In genomic region chr12:75886946-75887345, GRCm38 (mm10) we compare ENCODE assay signal across 32 mouse cellular contexts.
"Had no signal": no experiment of that assay in that cellular context is flagged by ENCODE, and none has a peak within 500 bp of the region (broad histone marks: within the 10 kb centered on the region; RNA-seq: fewer than 3 reads in every experiment).

No protein-coding gene starts in this region.

- ATAC-seq: liver, embryonic 12.5 days; liver, postnatal 0 days; lung, postnatal 0 days; midbrain, embryonic 13.5 days; midbrain, embryonic 15.5 days; midbrain, embryonic 16.5 days had no signal

- DNase-seq: left cerebral cortex, postnatal 4 days; liver; liver, embryonic 13.5 days; liver, postnatal 0 days; lung, adult 18-20 months; lung, adult 2 months; lung, embryonic 14.5 days; lung, postnatal 10 days; lung, postnatal 14 days; lung, postnatal 36 days; lung, postnatal 4 days; midbrain, embryonic 14.5 days had no signal

- H3K27ac ChIP-seq: limb, embryonic 10.5 days; limb, embryonic 12.5 days; limb, embryonic 13.5 days; limb, embryonic 15.5 days; liver, embryonic 12.5 days; liver, embryonic 13.5 days; liver, embryonic 14.5 days; liver, embryonic 15.5 days; lung, embryonic 15.5 days; macrophage; midbrain, embryonic 10.5 days; midbrain, embryonic 12.5 days; midbrain, embryonic 13.5 days; midbrain, embryonic 15.5 days; neural tube, embryonic 12.5 days had no signal

- H3K27me3 ChIP-seq: limb, embryonic 12.5 days; limb, embryonic 13.5 days; limb, embryonic 15.5 days; liver, embryonic 12.5 days; liver, embryonic 13.5 days; liver, embryonic 15.5 days; lung, embryonic 15.5 days; megakaryocyte, embryonic 14.5 days; midbrain, embryonic 12.5 days; midbrain, embryonic 13.5 days; midbrain, embryonic 15.5 days; neural tube, embryonic 12.5 days had no signal

- H3K4me2 ChIP-seq: limb, embryonic 12.5 days; limb, embryonic 13.5 days; limb, embryonic 15.5 days; liver, embryonic 11.5 days; liver, embryonic 12.5 days; liver, embryonic 13.5 days; liver, embryonic 15.5 days; lung, embryonic 14.5 days; lung, embryonic 15.5 days; midbrain, embryonic 11.5 days; midbrain, embryonic 12.5 days; midbrain, embryonic 13.5 days; midbrain, embryonic 15.5 days; neural tube, embryonic 12.5 days had no signal

- H3K9me3 ChIP-seq: limb, embryonic 10.5 days; limb, embryonic 12.5 days; limb, embryonic 13.5 days; limb, embryonic 15.5 days; liver, embryonic 12.5 days; liver, embryonic 13.5 days; liver, embryonic 15.5 days; lung, embryonic 15.5 days; megakaryocyte, embryonic 14.5 days; midbrain, embryonic 10.5 days; midbrain, embryonic 12.5 days; midbrain, embryonic 13.5 days; midbrain, embryonic 15.5 days; neural tube, embryonic 12.5 days had no signal

- H3K36me3 ChIP-seq: liver, embryonic 13.5 days; liver, embryonic 15.5 days; midbrain, embryonic 15.5 days had no signal

- H3K9ac ChIP-seq: limb, embryonic 12.5 days; limb, embryonic 13.5 days; limb, embryonic 15.5 days; liver, embryonic 12.5 days; liver, embryonic 13.5 days; liver, embryonic 14.5 days; liver, embryonic 15.5 days; liver, postnatal 0 days; lung, embryonic 14.5 days; lung, embryonic 15.5 days; midbrain, embryonic 12.5 days; midbrain, embryonic 13.5 days; midbrain, embryonic 15.5 days; neural tube, embryonic 12.5 days had no signal

- H3K4me1 ChIP-seq: limb, embryonic 10.5 days; limb, embryonic 12.5 days; limb, embryonic 13.5 days; limb, embryonic 15.5 days; liver, embryonic 12.5 days; liver, embryonic 13.5 days; liver, embryonic 15.5 days; lung, embryonic 15.5 days; megakaryocyte, embryonic 14.5 days; midbrain, embryonic 10.5 days; midbrain, embryonic 12.5 days; midbrain, embryonic 13.5 days; midbrain, embryonic 15.5 days; neural tube, embryonic 12.5 days had no signal

- H3K4me3 ChIP-seq: limb, embryonic 10.5 days; limb, embryonic 12.5 days; limb, embryonic 13.5 days; limb, embryonic 15.5 days; liver, embryonic 12.5 days; liver, embryonic 13.5 days; liver, embryonic 15.5 days; lung, embryonic 15.5 days; megakaryocyte, embryonic 14.5 days; midbrain, embryonic 10.5 days; midbrain, embryonic 12.5 days; midbrain, embryonic 13.5 days; midbrain, embryonic 15.5 days; myocyte; neural tube, embryonic 12.5 days had no signal
